Mouse (Mus musculus) limb, embryonic 10.5 days (tissue): Measurements from ENCODE around the gene Rab43. TPM values are rescaled to one million over a fixed set of nuclear protein-coding genes. Genes with fewer than 3 reads are reported as not detected.

Experiments used
- DNase-seq: peaks from one replicate; pipeline ENCODE4 v3.0.0-alpha.2; 2017; ENCODE audit warnings: low spot score
- H3K27ac ChIP-seq: fragments of 300-500 bp; sonication (generic); 2 replicates; pipeline ENCODE4 v1.5.1; 2016; ENCODE audit warnings: mild to moderate bottlenecking
- H3K27me3 ChIP-seq: fragments of 300-500 bp; sonication (generic); 2 replicates; pipeline ENCODE4 v1.6.1; 2016; ENCODE audit warnings: low read depth, mild to moderate bottlenecking; ENCODE audit not compliant: poor library complexity, severe bottlenecking
- H3K36me3 ChIP-seq: fragments of 300-500 bp; sonication (generic); 2 replicates; pipeline ENCODE4 v1.6.1; 2016; ENCODE audit warnings: mild to moderate bottlenecking, moderate library complexity
- H3K4me1 ChIP-seq: fragments of 300-500 bp; sonication (generic); 2 replicates; pipeline ENCODE4 v1.6.1; 2016
- H3K4me3 ChIP-seq: fragments of 300-500 bp; sonication (generic); 2 replicates; pipeline ENCODE4 v1.5.1; 2016; ENCODE audit warnings: mild to moderate bottlenecking, moderate library complexity
- H3K9me3 ChIP-seq: fragments of 300-500 bp; sonication (generic); replicated peaks from 2 replicates; pipeline ENCODE4 v1.6.1; 2016; ENCODE audit warnings: mild to moderate bottlenecking
- WGBS: fragments of 180-500 bp; shearing (Covaris S2); methylation state at CpG from one replicate; pipeline ENCODE4 v1.1.7; 2016; 5-methylcytosine and 5-hydroxymethylcytosine counted together
- polyA plus RNA-seq: library from polyadenylated mRNA; unstranded; fragments of >200 nt; fragmentation: Nextera tagmentation; extraction: Ambion mirVana; gene quantifications from 2 replicates; pipeline ENCODE4 v1.2.1, GENCODE M21; 2016

The Rab43 gene
- polyA plus RNA-seq, 1 experiment from 2014 or later: 7.6 TPM

GRCm38 (mm10) chr6:87748531-87748930 lies 63.4 kb downstream of the Rab43 start:
- DNase-seq: no peak
- Histone ChIP-seq H3K36me3 (no peaks in the 10 kb centered on the region), H3K4me3 (no peak overlapping the region), H3K27ac (no peak overlapping the region), H3K4me1 (no peaks in the 10 kb centered on the region), H3K27me3 (no peaks in the 10 kb centered on the region), H3K9me3 (no peaks in the 10 kb centered on the region)
- WGBS: 89% methylated on average over 6 of the region's 6 CpGs

DNA sequence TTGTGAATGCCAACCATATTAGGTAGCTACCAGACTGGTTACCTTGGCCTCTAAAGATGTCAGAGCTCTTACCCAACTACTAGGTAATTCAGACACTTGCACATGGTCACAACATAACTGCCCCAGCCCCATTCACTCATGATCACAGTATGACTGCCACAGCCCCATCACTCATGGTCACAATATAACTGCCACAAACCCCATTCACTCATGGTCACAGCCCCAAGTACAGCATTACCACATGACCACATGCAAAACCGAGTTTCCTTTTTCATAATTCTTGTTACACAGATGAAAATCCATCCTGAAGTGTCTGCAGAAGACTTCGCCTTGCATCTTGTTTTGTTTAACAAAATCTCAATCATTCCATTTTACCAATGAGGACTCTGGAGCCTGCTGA lies 63.9 kb downstream of the Rab43 start:
- no peaks in the 10 kb centered on the region for H3K4me1 ChIP-seq
- no peak overlapping the region for H3K4me3 ChIP-seq
- H3K36me3 ChIP-seq: no peaks in the 10 kb centered on the region
- H3K9me3 ChIP-seq: no peaks in the 10 kb centered on the region
- no peaks in the 10 kb centered on the region for H3K27me3 ChIP-seq
- H3K27ac ChIP-seq: no peak overlapping the region
- WGBS: 89% methylated on average over 2 of the region's 2 CpGs
- DNase-seq: no peak

DNA sequence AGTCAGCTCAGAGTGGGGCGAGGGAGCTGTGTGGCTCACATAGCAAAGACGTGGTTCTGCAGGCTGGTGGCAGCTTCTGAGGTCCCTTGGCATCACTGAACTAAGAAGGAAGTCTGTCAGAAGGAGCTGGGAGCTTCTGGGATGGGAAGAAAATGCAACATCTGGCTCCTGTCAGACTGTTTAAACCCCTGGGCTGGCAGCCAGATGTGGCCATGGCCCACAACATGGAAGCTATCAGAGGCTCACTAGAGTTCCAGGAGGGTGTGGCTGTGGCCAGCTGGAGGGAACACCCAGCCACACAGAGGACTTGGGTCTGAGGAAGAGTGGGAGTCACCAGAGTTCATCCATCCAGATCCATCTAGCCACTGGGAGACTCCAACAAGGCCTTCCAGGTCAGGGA lies 65.1 kb downstream of the Rab43 start:
- no peaks in the 10 kb centered on the region for H3K9me3 ChIP-seq
- H3K27me3 ChIP-seq: no peaks in the 10 kb centered on the region
- WGBS: 67% methylated on average over 2 of the region's 2 CpGs
- no peaks in the 10 kb centered on the region for H3K4me1 ChIP-seq
- no peaks in the 10 kb centered on the region for H3K36me3 ChIP-seq
- H3K4me3 ChIP-seq: no peak overlapping the region
- no peak overlapping the region for H3K27ac ChIP-seq
- no peak for DNase-seq

DNA sequence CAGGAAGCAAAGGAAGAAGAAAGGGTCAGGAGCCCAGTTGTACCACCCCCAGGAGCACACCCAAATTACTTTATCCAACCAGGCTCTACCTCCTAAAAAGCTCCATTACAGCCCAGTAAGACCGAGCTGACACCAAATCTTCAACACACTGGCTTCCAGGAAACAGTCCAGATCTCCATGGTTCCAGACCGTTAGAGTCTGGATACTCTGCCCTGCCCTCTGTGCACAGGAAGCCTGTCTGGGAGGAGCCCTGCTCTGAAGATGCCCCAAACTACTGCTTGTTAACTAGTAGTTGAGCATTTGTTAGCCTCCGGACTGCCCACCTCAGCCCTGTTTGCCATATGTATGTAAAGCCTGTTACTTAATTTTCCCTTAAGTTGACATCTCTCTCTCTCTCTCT lies 65.9 kb downstream of the Rab43 start:
- H3K4me1 ChIP-seq: no peaks in the 10 kb centered on the region
- H3K4me3 ChIP-seq: no peak overlapping the region
- no peaks in the 10 kb centered on the region for H3K9me3 ChIP-seq
- 71% methylated on average over 3 of the region's 3 CpGs for WGBS
- no peaks in the 10 kb centered on the region for H3K36me3 ChIP-seq
- H3K27me3 ChIP-seq: no peaks in the 10 kb centered on the region
- no peak overlapping the region for H3K27ac ChIP-seq
- no peak for DNase-seq

- no peak overlapping the region for H3K27ac ChIP-seq
- H3K4me1 ChIP-seq: no peaks in the 10 kb centered on the region
- H3K27me3 ChIP-seq: no peaks in the 10 kb centered on the region
- H3K4me3 ChIP-seq: no peak overlapping the region
- WGBS: 44% methylated on average over 1 of the region's 1 CpGs
- DNase-seq: no peak
- H3K9me3 ChIP-seq: no peaks in the 10 kb centered on the region
- H3K36me3 ChIP-seq: no peaks in the 10 kb centered on the region
Observed at GRCm38 (mm10) chr6:87745301-87745700, 66.7 kb downstream of the Rab43 start.

- H3K36me3 ChIP-seq: no peaks in the 10 kb centered on the region
- H3K9me3 ChIP-seq: no peaks in the 10 kb centered on the region
- no peak overlapping the region for H3K4me3 ChIP-seq
- WGBS: 86% methylated on average over 3 of the region's 3 CpGs
- no peak for DNase-seq
- no peak overlapping the region for H3K27ac ChIP-seq
- H3K27me3 ChIP-seq: 0 out of 2 replicates have a peak, but pooled peaks cover 1% of the 10 kb centered on the region
- H3K4me1 ChIP-seq: no peaks in the 10 kb centered on the region
Observed at GRCm38 (mm10) chr6:87744632-87745031, 67.3 kb downstream of the Rab43 start.

DNA sequence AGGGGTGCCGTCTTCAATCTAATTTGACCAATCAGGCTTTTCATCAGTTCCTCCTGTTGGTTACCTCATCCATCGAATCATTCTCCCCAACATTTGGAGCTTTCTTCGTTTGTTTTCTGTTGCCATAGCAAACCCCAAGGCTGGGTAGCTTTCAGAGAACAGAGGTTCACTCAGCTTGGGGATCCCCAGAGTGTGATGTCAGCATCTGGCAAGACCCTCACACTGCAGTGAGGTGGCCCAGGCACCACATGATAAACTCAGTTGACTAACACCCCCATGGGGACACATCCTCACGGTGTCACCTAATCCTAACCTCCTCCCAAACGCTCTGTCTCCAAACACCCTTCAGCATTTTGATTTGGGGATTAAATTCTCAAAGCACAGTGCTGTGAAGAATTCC lies 68.7 kb downstream of the Rab43 start:
- Histone ChIP-seq H3K27me3 (0 out of 2 replicates have a peak, but pooled peaks cover 3% of the 10 kb centered on the region), H3K4me3 (no peak overlapping the region), H3K4me1 (peaks cover under 1% of the 10 kb centered on the region; the same call in 1 of the 2 replicates), H3K36me3 (no peaks in the 10 kb centered on the region), H3K27ac (no peak overlapping the region), H3K9me3 (no peaks in the 10 kb centered on the region)
- WGBS: 87% methylated on average over 5 of the region's 5 CpGs
- DNase-seq: no peak

DNA sequence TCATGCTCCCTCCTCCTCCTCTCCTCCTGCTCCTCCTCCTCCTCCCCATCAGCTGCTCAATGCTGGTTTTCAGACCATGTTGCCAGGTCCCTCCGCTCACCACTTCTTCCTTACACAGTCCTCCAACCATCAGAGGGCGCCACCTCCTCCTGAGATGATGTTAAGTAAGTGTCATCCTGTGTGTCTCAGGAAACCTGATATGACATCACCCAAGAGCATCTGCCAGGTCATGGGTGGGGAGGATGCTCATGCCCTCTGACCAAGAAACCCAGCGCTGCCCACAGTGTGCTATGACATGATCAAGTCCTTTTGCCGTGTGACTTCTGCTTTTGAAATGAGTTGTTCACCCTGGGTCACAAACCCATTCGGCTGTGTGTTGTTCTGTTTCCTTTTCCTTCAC lies 69.2 kb downstream of the Rab43 start:
- 86% methylated on average over 5 of the region's 5 CpGs for WGBS
- 0 out of 2 replicates have a peak, but pooled peaks cover 3% of the 10 kb centered on the region for H3K27me3 ChIP-seq
- no peak overlapping the region for H3K27ac ChIP-seq

DNA sequence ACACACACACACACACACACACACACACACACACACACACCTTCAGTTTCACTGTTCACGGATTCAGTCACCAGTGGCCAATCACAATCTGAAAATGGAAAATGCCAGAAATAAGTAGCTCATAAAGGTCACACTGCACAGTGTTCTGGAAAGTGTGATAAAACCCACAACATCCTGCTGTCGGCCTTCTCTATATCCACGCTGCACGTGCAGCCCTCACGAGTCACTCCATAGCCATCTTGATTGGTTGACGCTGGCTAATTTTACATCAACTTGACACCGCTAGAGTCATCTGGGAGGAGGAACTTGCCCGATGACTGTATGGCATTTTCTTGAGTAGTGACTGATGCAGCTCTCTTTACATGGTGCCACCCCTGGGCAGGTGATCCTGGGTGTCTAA lies 70.0 kb downstream of the Rab43 start:
- no peaks in the 10 kb centered on the region for H3K36me3 ChIP-seq
- no peak overlapping the region for H3K4me3 ChIP-seq
- WGBS: 91% methylated on average over 8 of the region's 8 CpGs
- H3K27me3 ChIP-seq: 0 out of 2 replicates have a peak, but pooled peaks cover 3% of the 10 kb centered on the region
- no peak overlapping the region for H3K27ac ChIP-seq
- peaks cover 6% of the 10 kb centered on the region; the same call in 1 of the 2 replicates for H3K4me1 ChIP-seq
- no peak for DNase-seq
- H3K9me3 ChIP-seq: no peaks in the 10 kb centered on the region

More for the DNA sequence above, 69.2 kb downstream of the Rab43 start:
- Histone ChIP-seq H3K4me1 (peaks cover 6% of the 10 kb centered on the region; the same call in 1 of the 2 replicates), H3K9me3 (no peaks in the 10 kb centered on the region), H3K4me3 (no peak overlapping the region), H3K36me3 (no peaks in the 10 kb centered on the region)
- no peak for DNase-seq

DNA sequence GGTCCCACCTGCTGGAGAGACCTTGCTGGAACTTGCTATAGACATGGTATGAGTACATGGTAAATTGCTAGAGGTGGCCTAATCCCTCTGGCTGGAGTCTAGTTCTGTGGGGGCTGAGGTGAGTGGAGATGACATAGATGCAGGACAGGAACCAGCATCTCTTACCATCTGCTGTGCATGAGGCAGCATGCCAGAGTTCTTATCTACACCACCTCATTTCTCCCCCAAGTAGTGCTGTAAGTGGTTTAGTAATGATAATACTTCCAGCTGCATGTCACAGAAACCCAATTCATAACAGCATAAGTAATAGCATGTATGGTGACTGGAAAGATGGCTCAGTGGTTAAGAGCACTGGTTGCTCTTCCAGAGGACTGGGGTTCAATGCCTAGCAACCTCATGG lies 71.5 kb downstream of the Rab43 start:
- DNase-seq: no peak
- Histone ChIP-seq H3K27ac (no peak overlapping the region), H3K27me3 (peaks cover 10% of the 10 kb centered on the region; the same call in 1 of the 2 replicates), H3K4me3 (no peak overlapping the region), H3K4me1 (peaks cover 6% of the 10 kb centered on the region; the same call in 1 of the 2 replicates), H3K9me3 (no peaks in the 10 kb centered on the region), H3K36me3 (no peaks in the 10 kb centered on the region)

DNA sequence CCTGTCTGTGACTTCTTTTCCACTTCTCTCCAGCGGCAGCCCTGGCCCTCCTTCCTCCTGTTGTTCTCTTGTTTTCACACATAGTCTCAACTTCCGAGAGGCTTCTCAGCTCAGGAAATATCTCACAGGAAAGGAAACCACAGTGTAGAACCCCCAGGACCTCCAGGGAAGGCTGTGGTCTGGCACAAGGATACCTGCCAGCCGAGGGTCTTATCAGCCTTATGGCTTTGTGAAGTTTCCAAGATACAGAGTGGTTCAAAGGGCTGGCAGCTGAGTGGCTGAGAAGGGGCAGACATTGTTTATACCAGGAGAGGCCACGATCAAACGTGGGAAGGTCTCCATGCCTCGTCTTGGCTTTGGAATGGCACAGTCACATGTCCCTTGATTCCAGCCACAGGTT lies 72.1 kb downstream of the Rab43 start:
- no peak overlapping the region for H3K27ac ChIP-seq
- peaks cover 6% of the 10 kb centered on the region; the same call in 1 of the 2 replicates for H3K4me1 ChIP-seq

More for the DNA sequence above, 72.1 kb downstream of the Rab43 start:
- peaks cover 16% of the 10 kb centered on the region for H3K27me3 ChIP-seq
- H3K9me3 ChIP-seq: no peaks in the 10 kb centered on the region
- DNase-seq: no peak
- no peak overlapping the region for H3K4me3 ChIP-seq
- WGBS: 53% methylated on average over 6 of the region's 6 CpGs
- no peaks in the 10 kb centered on the region for H3K36me3 ChIP-seq

Other genes starting within 250 kb of the Rab43 start
- 0.84 and 0.90 TPM in 2 replicates for gene Prokr1, start 221.4 kb downstream of the Rab43 start, polyA plus RNA-seq
- 12.6 and 12.7 TPM in 2 replicates for gene Aplf, start 140.0 kb downstream of the Rab43 start, polyA plus RNA-seq
- gene Efcc1, start 81.3 kb downstream of the Rab43 start, polyA plus RNA-seq: 0.08 and 0.18 TPM in 2 replicates
- gene Gp9, start 34.1 kb downstream of the Rab43 start, polyA plus RNA-seq: 1.6 and 2.1 TPM in 2 replicates
- 2.7 and 3.6 TPM in 2 replicates for gene Gm45140, start 23.6 kb upstream of the Rab43 start, polyA plus RNA-seq
- gene Isy1, start 26.6 kb upstream of the Rab43 start, polyA plus RNA-seq: 68.8 and 74.0 TPM in 2 replicates
- 1,415 and 1,701 TPM in 2 replicates for gene Cnbp, start 38.9 kb upstream of the Rab43 start, polyA plus RNA-seq
- gene Copg1, start 75.7 kb upstream of the Rab43 start, polyA plus RNA-seq: 153 and 174 TPM in 2 replicates
- gene Hmces, start 101.8 kb upstream of the Rab43 start, polyA plus RNA-seq: 72.7 and 81.9 TPM in 2 replicates
- gene H1fx, start 169.5 kb upstream of the Rab43 start, polyA plus RNA-seq: 40.2 and 46.3 TPM in 2 replicates
- gene Rab7, start 233.1 kb upstream of the Rab43 start, polyA plus RNA-seq: 206 and 208 TPM in 2 replicates